Mouse (Mus musculus) G1E (cell line): ENCODE measurements around the gene Dlx3.

Experiments used
- CTCF ChIP-seq: IDR thresholded peaks from 2 replicates; pipeline ENCODE4 v1.5.1; 2012; ENCODE audit warnings: low read depth, low read length, inconsistent platforms, mixed read lengths
- GATA1 ChIP-seq: IDR thresholded peaks from 2 replicates; pipeline ENCODE4 v1.6.1; 2012; ENCODE audit warnings: borderline replicate concordance, low read length, inconsistent platforms, mixed read lengths
- GATA2 ChIP-seq: IDR thresholded peaks from 2 replicates; pipeline ENCODE4 v1.6.1; 2012; ENCODE audit warnings: low read depth, low read length, inconsistent platforms, borderline replicate concordance
- POLR2AphosphoS5 ChIP-seq: IDR thresholded peaks from 2 replicates; pipeline ENCODE4 v1.6.1; 2012; ENCODE audit warnings: low read depth, low read length, inconsistent platforms; ENCODE audit not compliant: insufficient replicate concordance
- TAL1 ChIP-seq: conservative IDR thresholded peaks from 2 replicates; pipeline ENCODE4 v1.6.1; 2012; ENCODE audit warnings: low read depth, low read length, inconsistent platforms, mixed read lengths

- TF ChIP-seq TAL1 (no peak), CTCF (no peak), GATA1 (no peak), POLR2AphosphoS5 (no peak), GATA2 (no peak)
Observed at GRCm38 (mm10) chr11:95093077-95093476, 26.8 kb upstream of the Dlx3 start.
